ENCODE assay signal across 24 mouse cellular contexts in the genomic region with DNA sequence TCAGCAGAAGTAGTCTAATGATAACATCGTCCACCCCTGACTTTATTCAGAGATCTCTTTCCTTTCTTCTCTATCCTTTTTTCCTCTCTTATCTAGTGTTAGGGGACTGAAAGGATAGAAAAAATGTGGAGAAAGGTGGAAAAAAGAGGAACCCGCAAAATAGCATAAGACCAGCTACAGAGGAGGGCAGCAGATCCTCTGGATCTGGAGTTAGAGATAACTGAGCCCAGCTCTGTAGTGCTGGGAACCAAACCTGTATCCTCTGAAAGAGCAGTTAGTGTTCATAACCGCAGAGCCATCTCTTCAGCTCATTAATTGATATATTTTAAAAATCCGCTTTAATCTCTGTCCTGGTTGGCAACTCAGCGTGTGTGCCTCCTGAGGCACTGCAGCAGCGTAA.
DNase-seq lines count a peak whose midpoint lies in the region; ATAC-seq and TF ChIP-seq lines count a peak whose summit lies in the region.
"Had no signal": no experiment of that assay in that cellular context is flagged by ENCODE, and none has a peak within 500 bp of the region (broad histone marks: within the 10 kb centered on the region; RNA-seq: fewer than 3 reads in every experiment).

No protein-coding gene starts in this region.

- no peaks in the 10 kb centered on the region for H3K79me2 ChIP-seq in MEL (ENCODE audit: control insufficient read depth, insufficient read depth, low read length, poor library complexity)

- no peak for TF ChIP-seq POLR2A in MEL (IDR thresholded peaks at IDR 0.05; ENCODE audit: control insufficient read depth in 1 of 2, insufficient read depth in 1 of 2, low read depth in 1 of 2, low read length in 2 of 2, poor library complexity in 1 of 2)

- no peaks in the 10 kb centered on the region for H3K27me3 ChIP-seq in forebrain, embryonic 15.5 days
- no peaks in the 10 kb centered on the region for H3K27me3 ChIP-seq in forebrain, embryonic 13.5 days
- no peaks in the 10 kb centered on the region for H3K27me3 ChIP-seq in forebrain, embryonic 16.5 days (replicated peaks; ENCODE audit: control insufficient read depth, insufficient read depth, low read length)
- H3K27me3 ChIP-seq in forebrain, embryonic 10.5 days (ENCODE audit: poor library complexity, severe bottlenecking) = no peaks in the 10 kb centered on the region
- H3K27me3 ChIP-seq in MEL (ENCODE audit: control insufficient read depth in 1 of 2, insufficient read depth in 2 of 2, low read length in 2 of 2) = no peaks in the 10 kb centered on the region
- no peaks in the 10 kb centered on the region for H3K27me3 ChIP-seq in kidney, embryonic 15.5 days
- H3K27me3 ChIP-seq: CH12.LX, Patski had no signal

- 87% methylated on average over 6 of the region's 6 CpGs for WGBS in forebrain, embryonic 15.5 days
- 93% methylated on average over 6 of the region's 6 CpGs for WGBS in forebrain, embryonic 13.5 days
- 83% methylated on average over 6 of the region's 6 CpGs for WGBS in forebrain, embryonic 16.5 days
- 91% methylated on average over 6 of the region's 6 CpGs for WGBS in forebrain, embryonic 10.5 days
- 91% methylated on average over 6 of the region's 6 CpGs for WGBS in kidney, embryonic 15.5 days

- H3K27ac ChIP-seq in forebrain, embryonic 15.5 days (replicated peaks) = 0 out of 2 replicates have a peak overlapping the region, but pooled peaks have one; percentile 23
- H3K27ac ChIP-seq in forebrain, embryonic 13.5 days = no peak overlapping the region
- H3K27ac ChIP-seq in forebrain, embryonic 16.5 days (ENCODE audit: low read length) = 0 out of 2 replicates have a peak overlapping the region, but pooled peaks have one; percentile 18
- no peak overlapping the region for H3K27ac ChIP-seq in forebrain, embryonic 10.5 days
- peak overlapping the region; percentile 7; the same call in 1 of the 2 replicates for H3K27ac ChIP-seq in MEL (ENCODE audit: control insufficient read depth, low read depth, low read length)
- no peak overlapping the region for H3K27ac ChIP-seq in kidney, embryonic 15.5 days

- TF ChIP-seq EP300 in MEL (IDR thresholded peaks at IDR 0.05; ENCODE audit: low read depth in 1 of 2, low read length in 2 of 2) = peak in 1 of 2 experiments; percentile 50; a peak in 1 of 4 replicates

- H3K9me3 ChIP-seq in forebrain, embryonic 15.5 days = no peaks in the 10 kb centered on the region
- no peaks in the 10 kb centered on the region for H3K9me3 ChIP-seq in forebrain, embryonic 13.5 days (replicated peaks)
- H3K9me3 ChIP-seq in forebrain, embryonic 16.5 days (ENCODE audit: control insufficient read depth, low read length) = no peaks in the 10 kb centered on the region
- H3K9me3 ChIP-seq in forebrain, embryonic 10.5 days = peaks cover 3% of the 10 kb centered on the region
- no peaks in the 10 kb centered on the region for H3K9me3 ChIP-seq in MEL (replicated peaks; ENCODE audit: insufficient read depth, low read length)
- no peaks in the 10 kb centered on the region for H3K9me3 ChIP-seq in kidney, embryonic 15.5 days (replicated peaks)
- H3K9me3 ChIP-seq: G1E had no signal

- ATAC-seq in forebrain, embryonic 15.5 days (replicated peaks) = no peak
- ATAC-seq in forebrain, embryonic 13.5 days = no peak
- no peak for ATAC-seq in forebrain, embryonic 16.5 days
- no peak for ATAC-seq in kidney, embryonic 15.5 days (replicated peaks; ENCODE audit: low FRiP score)
- ATAC-seq in inflammation-experienced regulatory T-cells, adult 6 months = no peak
- ATAC-seq: activated CD4-positive, CD25-positive, alpha-beta regulatory T cell, adult 4 months; CD4-positive, CD25-positive, alpha-beta regulatory T cell, adult 4 months; Patski had no signal

- DNase-seq in forebrain, embryonic 10.5 days (ENCODE audit: extremely low spot score, low spot score) = no peak
- DNase-seq in MEL (ENCODE audit: low read depth, low spot score) (peak; percentile 66), MEL-GATA-1-ER (ENCODE audit: extremely low read depth, low read depth) (peak; percentile 54)
- DNase-seq: adrenal gland, adult 2 months; adrenal gland, adult 8-10 months; adrenal gland, postnatal 10 days; adrenal gland, postnatal 14 days; adrenal gland, postnatal 25 days; adrenal gland, postnatal 36 days; B cell, adult 2 months; cerebellum, adult 11 months; cerebellum, adult 11-12 months; cerebellum, adult 18-20 months; cerebellum, adult 2 months had no signal

- TF ChIP-seq CTCF in MEL (IDR thresholded peaks at IDR 0.05 in 2 of 3, conservative IDR thresholded peaks at IDR 0.05 in 1 of 3; ENCODE audit: control insufficient read depth in 1 of 3, insufficient read depth in 1 of 3, low read depth in 2 of 3, low read length in 3 of 3, poor library complexity in 1 of 3, severe bottlenecking in 1 of 3) = no peak

- H3K36me3 ChIP-seq in forebrain, embryonic 15.5 days = peaks cover 51% of the 10 kb centered on the region
- peaks cover 76% of the 10 kb centered on the region for H3K36me3 ChIP-seq in forebrain, embryonic 13.5 days (ENCODE audit: poor library complexity, severe bottlenecking)
- peaks cover 29% of the 10 kb centered on the region for H3K36me3 ChIP-seq in forebrain, embryonic 16.5 days (ENCODE audit: control insufficient read depth, insufficient read depth)
- H3K36me3 ChIP-seq in forebrain, embryonic 10.5 days (replicated peaks) = peaks cover 96% of the 10 kb centered on the region
- H3K36me3 ChIP-seq in MEL (ENCODE audit: control insufficient read depth in 1 of 2, insufficient read depth in 2 of 2, low read length in 2 of 2) = peaks cover 0 to 15% of the 10 kb centered on the region in 2 experiments; a peak in 3 of 4 replicates
- H3K36me3 ChIP-seq in kidney, embryonic 15.5 days = peaks cover 77% of the 10 kb centered on the region

- no peak overlapping the region for H3K4me2 ChIP-seq in forebrain, embryonic 15.5 days (replicated peaks)
- H3K4me2 ChIP-seq in forebrain, embryonic 13.5 days = no peak overlapping the region
- no peak overlapping the region for H3K4me2 ChIP-seq in forebrain, embryonic 16.5 days (ENCODE audit: low read length)
- H3K4me2 ChIP-seq in kidney, embryonic 15.5 days = no peak overlapping the region

- no peak overlapping the region for H3K4me3 ChIP-seq in forebrain, embryonic 15.5 days
- no peak overlapping the region for H3K4me3 ChIP-seq in forebrain, embryonic 13.5 days
- no peak overlapping the region for H3K4me3 ChIP-seq in forebrain, embryonic 16.5 days (replicated peaks; ENCODE audit: low read length)
- no peak overlapping the region for H3K4me3 ChIP-seq in forebrain, embryonic 10.5 days
- H3K4me3 ChIP-seq in MEL (ENCODE audit: control insufficient read depth in 1 of 2, insufficient read depth in 1 of 2, low read depth in 2 of 2, low read length in 2 of 2) = no peak overlapping the region
- H3K4me3 ChIP-seq in kidney, embryonic 15.5 days (replicated peaks) = no peak overlapping the region

- H3K9ac ChIP-seq in forebrain, embryonic 15.5 days (replicated peaks) = no peak overlapping the region
- no peak overlapping the region for H3K9ac ChIP-seq in forebrain, embryonic 13.5 days
- no peak overlapping the region for H3K9ac ChIP-seq in forebrain, embryonic 16.5 days (replicated peaks; ENCODE audit: low read depth, low read length)
- no peak overlapping the region for H3K9ac ChIP-seq in MEL (ENCODE audit: control insufficient read depth, low read depth, low read length, poor library complexity, severe bottlenecking)
- H3K9ac ChIP-seq in kidney, embryonic 15.5 days = no peak overlapping the region

- TF ChIP-seq RAD21 in MEL (IDR thresholded peaks at IDR 0.05; ENCODE audit: low read depth, low read length) = no peak

- H3K4me1 ChIP-seq in forebrain, embryonic 15.5 days = no peaks in the 10 kb centered on the region; the same call in 1 of the 2 replicates
- H3K4me1 ChIP-seq in forebrain, embryonic 13.5 days = no peaks in the 10 kb centered on the region
- H3K4me1 ChIP-seq in forebrain, embryonic 16.5 days (replicated peaks; ENCODE audit: control insufficient read depth, insufficient read depth, low read length) = peaks cover 2% of the 10 kb centered on the region
- H3K4me1 ChIP-seq in forebrain, embryonic 10.5 days = no peaks in the 10 kb centered on the region
- H3K4me1 ChIP-seq in MEL (ENCODE audit: control insufficient read depth in 1 of 2, insufficient read depth in 2 of 2, low read length in 2 of 2) = peaks cover 0 to 12% of the 10 kb centered on the region in 2 experiments; a peak in 2 of 4 replicates
- no peaks in the 10 kb centered on the region for H3K4me1 ChIP-seq in kidney, embryonic 15.5 days

TF ChIP-seq in MEL, 35 proteins besides CTCF, POLR2A, EP300 and RAD21:
- TF ChIP-seq ZNF384 (IDR thresholded peaks at IDR 0.05; ENCODE audit: low read depth, low read length) (0 out of 2 replicates have a peak, but pooled peaks have one; percentile 16), GATA1 (IDR thresholded peaks at IDR 0.05; ENCODE audit: low read depth, low read length) (peak; percentile 65), TCF12 (IDR thresholded peaks at IDR 0.05; ENCODE audit: low read depth, low read length) (0 out of 2 replicates have a peak, but pooled peaks have one; percentile 29), TBP (IDR thresholded peaks at IDR 0.05; ENCODE audit: low read depth, low read length) (no peak), TAL1 (IDR thresholded peaks at IDR 0.05; ENCODE audit: low read length) (peak; percentile 83), JUND (IDR thresholded peaks at IDR 0.05; ENCODE audit: low read depth, low read length) (no peak)

Comparison
In these comparisons a context has a peak if more than half of its experiments do, and no peak if none do; other contexts are left out.
1. H3K27ac ChIP-seq: peak in forebrain, embryonic 15.5 days (single experiment), forebrain, embryonic 16.5 days (single experiment) and MEL (single experiment); none in forebrain, embryonic 13.5 days (single experiment), forebrain, embryonic 10.5 days (single experiment) and kidney, embryonic 15.5 days (single experiment).